Mouse (Mus musculus) stomach, postnatal 0 days (tissue): ENCODE data around the gene Prl2c1. TPM values are rescaled to one million over a fixed set of nuclear protein-coding genes. Genes with fewer than 3 reads are reported as not detected.
"Not testable (repeated sequence)": the region's sequence is repeated elsewhere in the genome, so short reads cannot be mapped to it uniquely, and the experiment has no call there.

ENCODE experiments used
- ATAC-seq: fragments of 200-750 bp; cut with Nextera tagmentation; 2 replicates; pipeline ENCODE4 v1.8.0; 2017; ENCODE audit not compliant: low FRiP score, low TSS enrichment
- DNase-seq: peaks from one replicate; pipeline ENCODE4 v3.0.0-alpha.2; 2016; ENCODE audit warnings: low spot score
- H3K27ac ChIP-seq: fragments of 300-500 bp; sonication (generic); replicated peaks from 2 replicates; pipeline ENCODE4 v1.5.1; 2014; ENCODE audit warnings: mild to moderate bottlenecking, control low read depth
- H3K27me3 ChIP-seq: fragments of 300-500 bp; sonication (generic); 2 replicates; pipeline ENCODE4 v1.6.1; 2014; ENCODE audit warnings: low read length; ENCODE audit not compliant: control insufficient read depth, insufficient read depth
- H3K36me3 ChIP-seq: fragments of 300-500 bp; sonication (generic); 2 replicates; pipeline ENCODE4 v1.6.1; 2014; ENCODE audit warnings: low read length, mixed read lengths; ENCODE audit not compliant: control insufficient read depth, insufficient read depth
- H3K4me1 ChIP-seq: fragments of 300-500 bp; sonication (generic); replicated peaks from 2 replicates; pipeline ENCODE4 v1.6.1; 2014; ENCODE audit warnings: antibody characterized with exemption; ENCODE audit not compliant: control insufficient read depth, insufficient read depth
- H3K4me2 ChIP-seq: fragments of 300-500 bp; sonication (generic); replicated peaks from 2 replicates; pipeline ENCODE4 v1.6.1; 2014; ENCODE audit warnings: low read depth, mild to moderate bottlenecking, control low read depth, moderate library complexity
- H3K4me3 ChIP-seq: fragments of 300-500 bp; sonication (generic); 2 replicates; pipeline ENCODE4 v1.5.1; 2014; ENCODE audit warnings: low read depth, low read length, control low read depth
- H3K9ac ChIP-seq: fragments of 300-500 bp; sonication (generic); 2 replicates; pipeline ENCODE4 v1.6.1; 2014; ENCODE audit warnings: mild to moderate bottlenecking, low read length, control low read depth, mixed read lengths
- H3K9me3 ChIP-seq: fragments of 300-500 bp; sonication (generic); 2 replicates; pipeline ENCODE4 v1.6.1; 2016; ENCODE audit warnings: low read length; ENCODE audit not compliant: control insufficient read depth
- CTCF ChIP-seq: IDR thresholded peaks from 2 replicates; pipeline ENCODE4 v1.5.1; 2016; ENCODE audit warnings: antibody characterized with exemption, low read depth, mild to moderate bottlenecking, moderate library complexity
- EP300 ChIP-seq: optimal IDR thresholded peaks from 2 replicates; pipeline ENCODE3; 2016; ENCODE audit warnings: antibody characterized with exemption
- WGBS: fragments of 180-500 bp; shearing (Covaris S2); extraction: QIAGEN DNeasy Blood & Tissue Kit; methylation state at CpG from one replicate; pipeline ENCODE4 v1.1.7; 2014; 5-methylcytosine and 5-hydroxymethylcytosine counted together
- polyA plus RNA-seq: library from polyadenylated mRNA; unstranded; fragments of >200 nt; fragmentation: Nextera tagmentation; extraction: Ambion mirVana; gene quantifications from 2 replicates; pipeline ENCODE4 v1.2.1, GENCODE M21; 2015

Gene Prl2c1
- polyA plus RNA-seq = not detected in 2 replicates

DNA sequence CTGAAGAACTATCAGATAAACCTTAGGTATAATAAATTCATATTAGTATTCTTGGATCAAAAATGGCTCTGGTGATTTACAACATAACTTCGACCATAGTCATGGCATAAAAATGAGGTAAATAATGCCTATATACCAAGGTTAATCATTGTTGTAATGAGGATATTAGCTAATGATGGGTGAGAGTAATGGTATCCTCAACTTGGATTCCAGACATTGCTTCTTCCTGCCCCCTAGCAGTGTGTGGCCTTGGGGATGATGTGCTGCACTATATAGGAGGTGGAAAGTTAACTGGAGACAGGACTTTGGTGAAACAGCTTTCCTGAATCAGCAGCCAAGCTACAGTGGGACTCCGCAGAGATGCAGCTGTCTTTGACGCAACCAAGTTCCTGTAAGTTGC lies at the start of gene Prl2c1:
Gene Prl2c1, plus strand, starts transcription at position 301 of the 400 bp plus-strand sequence.
- DNase-seq (no peak), ATAC-seq (no peak)
- Histone ChIP-seq H3K27me3 (no peaks in the 10 kb centered on the region), H3K9ac (no peak within 1 kb of the TSS), H3K4me2 (no peak within 1 kb of the TSS), H3K4me1 (no peaks in the 10 kb centered on the region), H3K4me3 (no peak within 1 kb of the TSS), H3K27ac (no peak within 1 kb of the TSS), H3K36me3 (no peaks in the 10 kb centered on the region), H3K9me3 (no peaks in the 10 kb centered on the region)
- 88% methylated on average over 3 of the region's 3 CpGs for WGBS
- TF ChIP-seq CTCF (no peak), EP300 (no peak)

DNA sequence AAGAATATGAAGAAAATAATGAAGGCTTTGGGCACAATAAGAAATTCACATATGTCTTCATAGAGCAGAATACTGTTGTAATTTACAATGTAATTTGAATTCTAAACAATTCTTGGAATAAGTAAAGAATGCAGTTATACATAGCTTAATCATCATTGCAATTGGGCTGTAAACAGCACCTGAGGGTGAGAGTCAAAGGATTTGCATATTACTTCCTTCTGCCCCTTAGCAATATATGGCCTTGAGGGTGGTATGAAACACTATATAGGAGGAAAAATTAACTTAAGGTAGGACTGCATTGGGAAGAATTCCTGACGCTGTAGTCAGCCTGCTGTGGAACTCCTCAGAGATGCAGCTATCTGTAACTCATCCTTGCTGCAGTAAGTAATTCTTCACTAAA lies 47.8 kb upstream of the Prl2c1 start, which contains the start of gene Prl2a1:
Gene Prl2a1, plus strand, starts transcription at position 301 of the 400 bp plus-strand sequence.
- Histone ChIP-seq H3K9me3 (no peaks in the 10 kb centered on the region), H3K9ac (no peak within 1 kb of the TSS), H3K4me3 (no peak within 1 kb of the TSS), H3K4me1 (no peaks in the 10 kb centered on the region), H3K27ac (no peak within 1 kb of the TSS), H3K36me3 (no peaks in the 10 kb centered on the region), H3K27me3 (no peaks in the 10 kb centered on the region), H3K4me2 (no peak within 1 kb of the TSS)
- 79% methylated on average over 1 of the region's 1 CpGs for WGBS
- DNase-seq (no peak), ATAC-seq (no peak)
- TF ChIP-seq CTCF = no peak
- no peak for TF ChIP-seq EP300

DNA sequence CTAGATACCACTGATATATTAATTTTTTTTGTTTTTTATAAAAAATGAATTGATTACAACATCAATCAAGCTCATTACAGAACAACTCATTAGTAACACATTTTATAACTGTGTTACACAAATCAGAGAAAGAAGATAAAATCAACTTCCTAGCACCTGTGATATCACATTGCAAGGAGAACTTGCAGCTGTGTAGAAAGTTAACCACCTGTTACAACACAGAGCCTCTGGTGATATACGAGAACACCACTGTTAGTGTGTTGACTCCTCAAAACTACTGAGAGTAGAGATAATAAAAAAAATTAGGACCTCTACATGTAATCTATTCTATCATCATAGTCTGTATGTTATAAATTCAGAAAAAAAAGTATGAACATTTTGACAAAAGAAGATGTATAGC lies 46.4 kb upstream of the Prl2c1 start:
- Histone ChIP-seq H3K27me3 (no peaks in the 10 kb centered on the region), H3K27ac (no peak overlapping the region), H3K9me3 (no peaks in the 10 kb centered on the region), H3K36me3 (no peaks in the 10 kb centered on the region), H3K4me2 (no peak overlapping the region), H3K4me3 (no peak overlapping the region), H3K9ac (no peak overlapping the region), H3K4me1 (no peaks in the 10 kb centered on the region)
- ATAC-seq = no peak
- DNase-seq = no peak
- 84% methylated on average over 1 of the region's 1 CpGs for WGBS
- TF ChIP-seq EP300 (no peak), CTCF (no peak)

DNA sequence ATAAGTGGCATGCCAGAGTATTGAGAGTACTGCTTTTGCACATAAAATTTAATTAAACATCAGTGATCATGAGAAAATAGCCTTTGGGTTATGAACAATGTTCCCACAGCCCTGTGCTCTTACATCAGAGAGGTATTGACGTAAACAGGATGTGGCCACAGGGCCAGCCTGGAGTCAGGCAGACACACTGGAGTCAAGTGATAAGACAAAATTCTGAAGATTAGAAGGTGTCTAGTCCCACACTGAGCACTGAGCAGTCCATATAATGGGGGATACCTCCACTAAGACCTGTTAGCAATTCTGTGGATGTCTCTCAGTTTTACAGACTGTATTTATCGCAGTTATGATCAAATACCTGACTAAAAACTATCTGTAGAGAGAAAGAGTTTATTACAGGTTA lies 55.1 kb downstream of the Prl2c1 start:
- not testable (repeated sequence) for H3K4me1 ChIP-seq, ATAC-seq, H3K36me3 ChIP-seq, H3K27me3 ChIP-seq, H3K27ac ChIP-seq, DNase-seq, H3K4me2 ChIP-seq, H3K9ac ChIP-seq, H3K9me3 ChIP-seq, H3K4me3 ChIP-seq
- WGBS = 82% methylated on average over 2 of the region's 2 CpGs

Other genes starting within 250 kb of the Prl2c1 start
- gene Prl7b1, start 238.8 kb upstream of the Prl2c1 start, polyA plus RNA-seq = not detected in 2 replicates
- gene Prl7a1, start 206.8 kb upstream of the Prl2c1 start, polyA plus RNA-seq = not detected in 2 replicates
- gene Prl7a2, start 181.3 kb upstream of the Prl2c1 start, polyA plus RNA-seq = not detected in 2 replicates
- gene Prl7d1, start 132.6 kb upstream of the Prl2c1 start, polyA plus RNA-seq = not detected in 2 replicates
- not detected in 2 replicates for gene Prl7c1, start 68.5 kb upstream of the Prl2c1 start, polyA plus RNA-seq
- gene Prl2a1, start 47.7 kb upstream of the Prl2c1 start, polyA plus RNA-seq = not detected in 2 replicates
- gene Prl4a1, start 166.9 kb downstream of the Prl2c1 start, polyA plus RNA-seq = not detected in 2 replicates